Mouse (Mus musculus): ENCODE measurements at regions not wholly inside any gene's neighbourhood (a gene's known extent, or its start where the extent isn't known, plus 50 kb on each side); places are given as distances from the start of the nearest gene placed in this dataset.

DNA sequence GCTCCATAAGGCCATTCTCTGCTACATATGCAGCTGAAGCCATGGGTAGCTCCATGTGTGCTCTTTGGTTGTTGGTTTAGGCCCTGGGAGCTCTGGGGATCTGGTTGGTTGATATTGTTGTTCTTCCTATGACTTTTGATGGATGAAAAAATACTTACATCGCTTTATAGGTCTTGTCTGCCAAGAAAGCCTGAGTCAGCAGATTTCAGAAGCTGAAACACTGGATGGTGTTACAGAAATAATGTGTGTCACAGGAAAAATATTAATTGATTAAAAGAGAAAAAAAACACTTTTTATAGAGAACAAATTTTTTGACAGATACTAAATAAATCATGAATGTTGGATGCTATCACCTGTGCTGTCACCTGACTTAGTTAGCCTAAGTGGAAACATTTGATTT, 52.4 kb upstream of the Plxna2 start:
- Histone ChIP-seq H3K36me3 (ENCODE audit: poor library complexity, severe bottlenecking) (no peaks in the 10 kb centered on the region), H3K4me1 (no peaks in the 10 kb centered on the region; the same call in 1 of the 2 replicates), H3K9ac (no peak overlapping the region), H3K27ac (no peak overlapping the region), H3K9me3 (replicated peaks) (no peaks in the 10 kb centered on the region), H3K4me2 (no peak overlapping the region), H3K27me3 (no peaks in the 10 kb centered on the region), H3K4me3 (no peak overlapping the region)
- WGBS, result 98% methylated on average over 1 of the region's 1 CpGs
- ATAC-seq, result no peak

DNA sequence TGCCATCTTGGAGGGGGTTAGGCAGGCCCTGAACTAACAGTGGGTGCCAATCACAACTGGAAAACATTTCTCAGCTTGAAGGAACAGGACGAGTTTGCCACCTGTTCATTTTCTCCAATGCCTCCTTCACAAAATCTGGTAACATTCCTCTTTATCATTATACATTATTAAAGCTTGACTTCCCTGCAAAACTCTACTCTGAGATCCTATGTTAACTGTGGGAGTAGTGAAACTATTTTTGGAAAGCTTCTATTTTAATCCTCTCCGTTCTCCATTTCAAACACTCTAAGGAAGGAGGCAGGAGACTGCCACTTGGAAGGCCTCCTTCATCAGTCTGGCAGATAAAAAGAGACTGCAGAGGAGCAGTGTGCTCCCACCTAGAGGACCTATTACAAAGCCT, 54.1 kb upstream of the Plxna2 start:
- Histone ChIP-seq H3K9me3 (replicated peaks) (no peaks in the 10 kb centered on the region), H3K36me3 (ENCODE audit: poor library complexity, severe bottlenecking) (no peaks in the 10 kb centered on the region), H3K4me3 (no peak overlapping the region), H3K9ac (no peak overlapping the region), H3K4me1 (peaks cover 5% of the 10 kb centered on the region; the same call in 1 of the 2 replicates), H3K27me3 (no peaks in the 10 kb centered on the region), H3K4me2 (no peak overlapping the region), H3K27ac (no peak overlapping the region)
- WGBS, result 80% methylated on average over 2 of the region's 2 CpGs
- ATAC-seq, result no peak

- peaks cover 5% of the 10 kb centered on the region; the same call in 1 of the 2 replicates for H3K4me1 ChIP-seq
- H3K27ac ChIP-seq, result no peak overlapping the region
- no peak overlapping the region for H3K4me3 ChIP-seq
- WGBS, result 26% methylated on average over 1 of the region's 1 CpGs
- ATAC-seq, result no peak
- H3K36me3 ChIP-seq (ENCODE audit: poor library complexity, severe bottlenecking), result no peaks in the 10 kb centered on the region
- no peak overlapping the region for H3K9ac ChIP-seq
- no peaks in the 10 kb centered on the region for H3K27me3 ChIP-seq
- H3K4me2 ChIP-seq, result no peak overlapping the region
- H3K9me3 ChIP-seq (replicated peaks), result no peaks in the 10 kb centered on the region
These were observed 56.9 kb upstream of the Plxna2 start for GRCm38 (mm10) chr1:194561098-194561497.

DNA sequence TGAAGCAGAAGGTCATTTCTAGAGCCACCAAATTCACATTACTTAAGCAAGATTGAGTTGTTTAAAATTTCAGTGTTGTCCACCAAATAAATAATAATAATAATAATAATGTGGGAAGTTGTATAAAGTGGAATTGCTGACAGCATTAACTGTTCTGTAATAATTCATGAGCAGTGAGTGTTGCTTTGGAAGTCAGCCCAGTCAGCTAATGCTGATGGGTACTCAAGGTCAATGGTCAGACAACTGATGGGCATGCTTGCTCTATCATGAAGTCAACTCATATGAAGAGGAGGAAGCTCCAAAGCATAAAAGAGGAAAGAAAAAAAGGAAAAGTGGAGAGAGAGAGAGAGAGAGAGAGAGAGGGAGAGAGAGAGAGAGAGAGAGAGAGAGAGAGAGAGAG, 69.4 kb upstream of the Plxna2 start:
- no peak for ATAC-seq
- no peaks in the 10 kb centered on the region for H3K36me3 ChIP-seq (ENCODE audit: poor library complexity, severe bottlenecking)
- H3K4me3 ChIP-seq, result no peak overlapping the region
- no peak overlapping the region for H3K27ac ChIP-seq
- no peaks in the 10 kb centered on the region for H3K27me3 ChIP-seq
- no peaks in the 10 kb centered on the region for H3K4me1 ChIP-seq
- H3K9ac ChIP-seq, result no peak overlapping the region
- H3K9me3 ChIP-seq (replicated peaks), result no peaks in the 10 kb centered on the region
- H3K4me2 ChIP-seq, result no peak overlapping the region

DNA sequence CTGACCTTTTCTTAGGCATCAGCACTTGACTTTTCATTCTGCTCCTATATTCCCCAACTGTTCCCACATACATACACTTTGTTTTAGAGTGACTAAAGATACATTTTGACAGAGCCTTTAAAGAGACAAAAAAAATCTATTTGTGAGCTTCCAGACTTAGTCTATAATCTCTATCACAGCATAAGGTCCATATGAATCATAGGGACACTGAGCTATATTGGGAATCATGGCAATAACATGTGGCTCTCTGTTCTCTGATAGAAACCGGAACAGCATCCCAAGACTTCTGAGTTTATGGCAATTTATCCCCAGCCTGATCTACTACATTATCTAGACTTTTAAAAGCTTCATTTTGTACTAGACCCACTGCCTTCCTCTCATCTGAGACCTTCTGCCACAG, 69.8 kb upstream of the Plxna2 start:
- H3K4me3 ChIP-seq, result no peak overlapping the region
- H3K9me3 ChIP-seq (replicated peaks), result no peaks in the 10 kb centered on the region
- H3K4me2 ChIP-seq, result no peak overlapping the region
- H3K4me1 ChIP-seq, result no peaks in the 10 kb centered on the region
- no peaks in the 10 kb centered on the region for H3K27me3 ChIP-seq
- ATAC-seq, result no peak
- H3K36me3 ChIP-seq (ENCODE audit: poor library complexity, severe bottlenecking), result no peaks in the 10 kb centered on the region
- H3K27ac ChIP-seq, result no peak overlapping the region
- 95% methylated on average over 1 of the region's 1 CpGs for WGBS
- H3K9ac ChIP-seq, result no peak overlapping the region

- H3K9ac ChIP-seq, result no peak overlapping the region
- ATAC-seq, result no peak
- 90% methylated on average over 2 of the region's 2 CpGs for WGBS
These were observed 77.1 kb upstream of the Plxna2 start for GRCm38 (mm10) chr1:194540923-194541322.

DNA sequence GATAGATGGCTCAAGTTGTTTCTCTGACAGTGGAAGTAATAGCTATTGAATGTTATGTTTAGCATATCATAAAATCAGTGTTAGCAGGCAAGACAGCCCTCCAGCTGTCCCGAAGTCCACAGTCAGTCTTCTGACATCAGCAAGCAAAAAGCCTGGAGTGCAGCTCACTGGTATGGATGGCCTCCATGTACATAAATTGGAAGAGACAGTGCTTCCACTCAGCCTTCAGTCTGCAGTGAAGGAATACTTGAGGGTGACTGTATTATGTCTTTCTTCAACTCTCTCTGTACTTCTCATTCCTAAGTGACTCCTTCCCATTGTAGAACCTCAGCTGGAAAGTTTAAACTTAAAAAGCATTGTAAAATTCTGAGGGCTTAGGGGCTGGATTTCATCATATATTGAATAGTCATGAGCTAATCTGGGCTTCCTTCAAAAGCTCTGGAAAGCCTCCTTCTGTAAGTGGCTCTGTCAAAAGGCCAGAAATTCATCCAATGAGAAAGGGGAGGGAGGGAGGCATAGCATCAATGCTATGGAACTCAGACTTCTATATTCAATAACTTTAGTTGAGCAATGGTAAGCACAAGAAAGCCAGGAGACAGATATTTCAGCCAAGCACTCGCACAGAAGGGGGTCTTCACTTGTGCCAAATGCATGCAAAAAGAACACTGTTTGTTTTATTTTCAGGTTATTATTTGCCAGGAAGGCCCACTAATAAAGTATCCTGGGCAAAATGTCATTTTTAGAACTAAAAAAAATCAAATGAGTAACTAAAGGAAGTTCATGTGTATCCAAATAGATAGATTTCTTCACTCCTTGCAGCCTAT, 90.5 kb upstream of the Plxna2 start:
- WGBS, result 95% methylated on average over 2 of the region's 2 CpGs
- no peak for ATAC-seq
- H3K27me3 ChIP-seq, result no peaks in the 10 kb centered on the region
- H3K9me3 ChIP-seq (replicated peaks), result no peaks in the 10 kb centered on the region
- no peak overlapping the region for H3K27ac ChIP-seq
- no peak overlapping the region for H3K4me2 ChIP-seq
- H3K4me1 ChIP-seq, result no peaks in the 10 kb centered on the region
- no peak overlapping the region for H3K4me3 ChIP-seq
- H3K36me3 ChIP-seq (ENCODE audit: poor library complexity, severe bottlenecking), result no peaks in the 10 kb centered on the region
- H3K9ac ChIP-seq, result no peak overlapping the region

More at GRCm38 (mm10) chr1:194540923-194541322, 77.1 kb upstream of the Plxna2 start:
- no peaks in the 10 kb centered on the region for H3K36me3 ChIP-seq (ENCODE audit: poor library complexity, severe bottlenecking)
- no peak overlapping the region for H3K4me2 ChIP-seq
- no peaks in the 10 kb centered on the region for H3K4me1 ChIP-seq
- H3K27me3 ChIP-seq, result no peaks in the 10 kb centered on the region
- H3K27ac ChIP-seq, result no peak overlapping the region
- no peaks in the 10 kb centered on the region for H3K9me3 ChIP-seq (replicated peaks)
- no peak overlapping the region for H3K4me3 ChIP-seq

- H3K27me3 ChIP-seq, result no peaks in the 10 kb centered on the region
- no peaks in the 10 kb centered on the region for H3K36me3 ChIP-seq (ENCODE audit: poor library complexity, severe bottlenecking)
- ATAC-seq, result no peak
- no peaks in the 10 kb centered on the region for H3K4me1 ChIP-seq
- H3K9ac ChIP-seq, result no peak overlapping the region
- WGBS, result 98% methylated on average over 2 of the region's 2 CpGs
- H3K27ac ChIP-seq, result no peak overlapping the region
- H3K9me3 ChIP-seq (replicated peaks), result no peaks in the 10 kb centered on the region
- no peak overlapping the region for H3K4me2 ChIP-seq
- no peak overlapping the region for H3K4me3 ChIP-seq
These were observed 93.0 kb upstream of the Plxna2 start for GRCm38 (mm10) chr1:194524976-194525375.

- Histone ChIP-seq H3K4me3 (no peak overlapping the region), H3K27ac (no peak overlapping the region), H3K27me3 (no peaks in the 10 kb centered on the region), H3K36me3 (ENCODE audit: poor library complexity, severe bottlenecking) (no peaks in the 10 kb centered on the region), H3K4me1 (peaks cover 13% of the 10 kb centered on the region; the same call in 1 of the 2 replicates), H3K4me2 (no peak overlapping the region), H3K9ac (no peak overlapping the region), H3K9me3 (replicated peaks) (no peaks in the 10 kb centered on the region)
- WGBS, result 84% methylated on average over 2 of the region's 2 CpGs
- no peak for ATAC-seq
These were observed 96.8 kb upstream of the Plxna2 start for GRCm38 (mm10) chr1:194521216-194521615.

DNA sequence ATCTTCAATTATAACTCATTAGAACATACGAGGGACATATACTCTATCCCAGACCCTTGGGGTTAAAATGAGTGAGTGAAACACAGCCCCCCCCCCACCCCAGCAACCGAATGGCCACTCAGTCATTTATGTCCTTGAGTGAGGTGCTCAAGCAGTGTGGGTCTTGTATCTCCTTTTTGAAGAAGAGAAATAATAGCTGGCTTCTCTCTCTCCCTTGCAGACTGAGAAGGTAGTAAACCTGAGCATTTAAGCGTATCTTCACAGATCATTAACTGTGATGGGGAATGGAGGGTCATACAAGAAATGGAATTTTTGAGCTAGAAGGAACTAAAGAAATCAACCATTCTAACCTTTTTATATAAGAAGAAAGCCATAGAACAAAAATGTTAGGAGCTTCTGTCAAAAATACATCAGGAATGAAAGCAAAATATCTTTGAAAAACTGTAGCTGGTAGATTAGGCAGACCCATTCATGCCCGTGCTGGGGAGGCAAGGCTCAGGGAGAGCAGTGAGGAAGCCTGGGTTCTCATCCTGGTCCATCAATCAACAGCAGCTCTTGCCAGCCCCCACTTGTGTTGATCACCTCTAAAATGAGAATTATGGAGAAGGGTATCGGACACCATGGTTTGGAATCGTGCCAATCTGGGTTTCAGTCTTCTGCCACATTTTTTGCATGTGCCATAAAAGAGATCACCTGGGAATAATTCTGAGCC, 98.4 kb upstream of the Plxna2 start:
- WGBS, result 79% methylated on average over 6 of the region's 6 CpGs
- ATAC-seq, result no peak
- Histone ChIP-seq H3K36me3 (ENCODE audit: poor library complexity, severe bottlenecking) (no peaks in the 10 kb centered on the region), H3K27ac (no peak overlapping the region), H3K4me3 (no peak overlapping the region), H3K9ac (no peak overlapping the region), H3K9me3 (replicated peaks) (no peaks in the 10 kb centered on the region), H3K4me2 (no peak overlapping the region), H3K27me3 (no peaks in the 10 kb centered on the region), H3K4me1 (peaks cover 16% of the 10 kb centered on the region; the same call in 1 of the 2 replicates)

GRCm38 (mm10) chr1:194516136-194516535, 101.9 kb upstream of the Plxna2 start:
- H3K4me3 ChIP-seq, result no peak overlapping the region
- no peak overlapping the region for H3K27ac ChIP-seq
- WGBS, result 47% methylated on average over 1 of the region's 1 CpGs
- no peaks in the 10 kb centered on the region for H3K27me3 ChIP-seq
- ATAC-seq, result peak; percentile 24; the same call in 1 of the 2 replicates
- H3K9me3 ChIP-seq (replicated peaks), result no peaks in the 10 kb centered on the region
- H3K36me3 ChIP-seq (ENCODE audit: poor library complexity, severe bottlenecking), result no peaks in the 10 kb centered on the region
- no peak overlapping the region for H3K9ac ChIP-seq
- peaks cover 16% of the 10 kb centered on the region; the same call in 1 of the 2 replicates for H3K4me1 ChIP-seq
- no peak overlapping the region for H3K4me2 ChIP-seq

- Histone ChIP-seq H3K36me3 (ENCODE audit: poor library complexity, severe bottlenecking) (no peaks in the 10 kb centered on the region), H3K4me3 (no peak overlapping the region), H3K9ac (no peak overlapping the region), H3K27ac (no peak overlapping the region), H3K27me3 (no peaks in the 10 kb centered on the region), H3K9me3 (replicated peaks) (no peaks in the 10 kb centered on the region), H3K4me2 (no peak overlapping the region), H3K4me1 (peaks cover 17% of the 10 kb centered on the region)
- ATAC-seq, result no peak
- 68% methylated on average over 1 of the region's 1 CpGs for WGBS
These were observed 109.7 kb upstream of the Plxna2 start for GRCm38 (mm10) chr1:194508314-194508713.

All from forebrain, embryonic 13.5 days (tissue).